Mouse (Mus musculus): ENCODE results near the gene Brdt. TPM values are rescaled to one million over a fixed set of nuclear protein-coding genes. Genes with fewer than 3 reads are reported as not detected.

Gene Brdt
- polyA plus RNA-seq, 1 experiment = 0.96 TPM

GRCm38 (mm10) chr5:107296512-107297322, 34.2 kb upstream of the Brdt start:
- no peaks in the 10 kb centered on the region; the same call in 1 of the 2 replicates for H3K27me3 ChIP-seq (ENCODE audit: control insufficient read depth, insufficient read depth, low read length)
- H3K36me3 ChIP-seq (ENCODE audit: control insufficient read depth, insufficient read depth, low read length) = no peaks in the 10 kb centered on the region
- 32% methylated on average over 9 of the region's 9 CpGs for WGBS
- no peak overlapping the region for H3K27ac ChIP-seq (ENCODE audit: insufficient read depth, low read depth, low read length)
- peak overlapping the region; percentile 31; the same call in 1 of the 2 replicates for H3K4me3 ChIP-seq (ENCODE audit: low read depth, low read length)
- TF ChIP-seq POLR2A (IDR thresholded peaks at IDR 0.05; ENCODE audit: low read depth, low read length) (no peak), CTCF (IDR thresholded peaks at IDR 0.05; ENCODE audit: extremely low read depth, insufficient read length, insufficient replicate concordance, low read depth, low read length) (no peak)
- peaks cover 2% of the 10 kb centered on the region; the same call in 1 of the 2 replicates for H3K4me1 ChIP-seq (ENCODE audit: control insufficient read depth, insufficient read depth, insufficient read length, low read length)

- no peaks in the 10 kb centered on the region for H3K27me3 ChIP-seq (ENCODE audit: control insufficient read depth, insufficient read depth, low read length)
- no peak overlapping the region for H3K4me3 ChIP-seq (ENCODE audit: low read depth, low read length)
- H3K27ac ChIP-seq (ENCODE audit: insufficient read depth, low read depth, low read length) = no peak overlapping the region
- H3K4me1 ChIP-seq (ENCODE audit: control insufficient read depth, insufficient read depth, insufficient read length, low read length) = peaks cover 2% of the 10 kb centered on the region; the same call in 1 of the 2 replicates
- TF ChIP-seq CTCF (IDR thresholded peaks at IDR 0.05; ENCODE audit: extremely low read depth, insufficient read length, insufficient replicate concordance, low read depth, low read length) (no peak), POLR2A (IDR thresholded peaks at IDR 0.05; ENCODE audit: low read depth, low read length) (no peak)
- no peaks in the 10 kb centered on the region for H3K36me3 ChIP-seq (ENCODE audit: control insufficient read depth, insufficient read depth, low read length)
- WGBS = 81% methylated on average over 11 of the region's 11 CpGs
These were observed 32.1 kb upstream of the Brdt start for GRCm38 (mm10) chr5:107298854-107299253.

- H3K4me1 ChIP-seq (ENCODE audit: control insufficient read depth, insufficient read depth, insufficient read length, low read length) = no peaks in the 10 kb centered on the region
- 22% methylated on average over 11 of the region's 11 CpGs for WGBS
- TF ChIP-seq CTCF (IDR thresholded peaks at IDR 0.05; ENCODE audit: extremely low read depth, insufficient read length, insufficient replicate concordance, low read depth, low read length) (no peak), POLR2A (IDR thresholded peaks at IDR 0.05; ENCODE audit: low read depth, low read length) (no peak)
- no peak overlapping the region for H3K27ac ChIP-seq (ENCODE audit: insufficient read depth, low read depth, low read length)
- H3K4me3 ChIP-seq (ENCODE audit: low read depth, low read length) = no peak overlapping the region
- H3K36me3 ChIP-seq (ENCODE audit: control insufficient read depth, insufficient read depth, low read length) = no peaks in the 10 kb centered on the region
- no peaks in the 10 kb centered on the region for H3K27me3 ChIP-seq (ENCODE audit: control insufficient read depth, insufficient read depth, low read length)
These were observed 27.6 kb upstream of the Brdt start for GRCm38 (mm10) chr5:107303350-107303861.

- Histone ChIP-seq H3K4me3 (ENCODE audit: low read depth, low read length) (no peak overlapping the region), H3K4me1 (ENCODE audit: control insufficient read depth, insufficient read depth, insufficient read length, low read length) (no peaks in the 10 kb centered on the region), H3K36me3 (ENCODE audit: control insufficient read depth, insufficient read depth, low read length) (no peaks in the 10 kb centered on the region), H3K27ac (ENCODE audit: insufficient read depth, low read depth, low read length) (no peak overlapping the region), H3K27me3 (ENCODE audit: control insufficient read depth, insufficient read depth, low read length) (no peaks in the 10 kb centered on the region)
- no peak for TF ChIP-seq CTCF (IDR thresholded peaks at IDR 0.05; ENCODE audit: extremely low read depth, insufficient read length, insufficient replicate concordance, low read depth, low read length)
- TF ChIP-seq POLR2A (IDR thresholded peaks at IDR 0.05; ENCODE audit: low read depth, low read length) = no peak
- WGBS = 40% methylated on average over 13 of the region's 13 CpGs
These were observed 26.7 kb upstream of the Brdt start for GRCm38 (mm10) chr5:107304117-107304825.

- Histone ChIP-seq H3K27ac (ENCODE audit: insufficient read depth, low read depth, low read length) (no peak overlapping the region), H3K4me3 (ENCODE audit: low read depth, low read length) (no peak overlapping the region), H3K27me3 (ENCODE audit: control insufficient read depth, insufficient read depth, low read length) (no peaks in the 10 kb centered on the region), H3K36me3 (ENCODE audit: control insufficient read depth, insufficient read depth, low read length) (no peaks in the 10 kb centered on the region), H3K4me1 (ENCODE audit: control insufficient read depth, insufficient read depth, insufficient read length, low read length) (no peaks in the 10 kb centered on the region)
- 70% methylated on average over 4 of the region's 4 CpGs for WGBS
- TF ChIP-seq CTCF (IDR thresholded peaks at IDR 0.05; ENCODE audit: extremely low read depth, insufficient read length, insufficient replicate concordance, low read depth, low read length) (no peak), POLR2A (IDR thresholded peaks at IDR 0.05; ENCODE audit: low read depth, low read length) (no peak)
These were observed 23.5 kb upstream of the Brdt start for GRCm38 (mm10) chr5:107307432-107307831.

- no peak overlapping the region for H3K4me3 ChIP-seq (ENCODE audit: low read depth, low read length)
- H3K27me3 ChIP-seq (ENCODE audit: control insufficient read depth, insufficient read depth, low read length) = no peaks in the 10 kb centered on the region
- WGBS = 86% methylated on average over 7 of the region's 7 CpGs
- H3K4me1 ChIP-seq (ENCODE audit: control insufficient read depth, insufficient read depth, insufficient read length, low read length) = no peaks in the 10 kb centered on the region
- no peaks in the 10 kb centered on the region for H3K36me3 ChIP-seq (ENCODE audit: control insufficient read depth, insufficient read depth, low read length)
- no peak overlapping the region for H3K27ac ChIP-seq (ENCODE audit: insufficient read depth, low read depth, low read length)
- TF ChIP-seq POLR2A (IDR thresholded peaks at IDR 0.05; ENCODE audit: low read depth, low read length) (no peak), CTCF (IDR thresholded peaks at IDR 0.05; ENCODE audit: extremely low read depth, insufficient read length, insufficient replicate concordance, low read depth, low read length) (no peak)
These were observed 13.8 kb upstream of the Brdt start for GRCm38 (mm10) chr5:107317141-107317540.

- Histone ChIP-seq H3K27ac (ENCODE audit: insufficient read depth, low read depth, low read length) (no peak overlapping the region), H3K27me3 (ENCODE audit: control insufficient read depth, insufficient read depth, low read length) (no peaks in the 10 kb centered on the region), H3K4me1 (ENCODE audit: control insufficient read depth, insufficient read depth, insufficient read length, low read length) (no peaks in the 10 kb centered on the region), H3K4me3 (ENCODE audit: low read depth, low read length) (no peak overlapping the region), H3K36me3 (ENCODE audit: control insufficient read depth, insufficient read depth, low read length) (no peaks in the 10 kb centered on the region)
- 10% methylated on average over 1 of the region's 1 CpGs for WGBS
- no peak for TF ChIP-seq CTCF (IDR thresholded peaks at IDR 0.05; ENCODE audit: extremely low read depth, insufficient read length, insufficient replicate concordance, low read depth, low read length)
- TF ChIP-seq POLR2A (IDR thresholded peaks at IDR 0.05; ENCODE audit: low read depth, low read length) = no peak
These were observed 10.3 kb upstream of the Brdt start for GRCm38 (mm10) chr5:107320703-107321102.

All from small intestine, adult 2 months (tissue).